ENCODE assay signal across 8 mouse cellular contexts in the genomic region with DNA sequence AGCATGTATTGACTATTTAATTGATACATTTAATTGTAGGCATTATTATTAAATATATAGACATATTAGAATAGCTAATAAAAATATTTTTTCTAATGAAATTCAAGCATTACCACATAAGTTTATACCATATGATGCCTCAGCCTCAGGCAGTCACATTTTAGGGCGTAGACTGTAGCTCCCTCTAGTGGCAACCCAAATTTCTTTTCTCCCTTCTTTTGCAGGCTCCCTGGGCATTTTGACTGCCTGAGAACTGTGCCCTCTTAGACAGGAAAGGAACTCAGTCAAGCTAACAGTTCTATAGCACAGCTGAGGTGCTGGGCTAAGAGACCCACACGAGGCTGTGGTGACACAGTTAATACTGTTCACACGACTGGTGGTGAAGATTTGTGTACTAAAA. TPM values are rescaled to one million over a fixed set of nuclear protein-coding genes. Genes with fewer than 3 reads are reported as not detected.
DNase-seq lines count a peak whose midpoint lies in the region; ATAC-seq and TF ChIP-seq lines count a peak whose summit lies in the region.

No protein-coding gene starts in this region.

- H3K4me2 ChIP-seq in liver, embryonic 14.5 days (ENCODE audit: low read depth) = no peak overlapping the region
- H3K4me2 ChIP-seq in liver, embryonic 12.5 days = no peak overlapping the region
- no peak overlapping the region for H3K4me2 ChIP-seq in hindbrain, embryonic 13.5 days
- no peak overlapping the region for H3K4me2 ChIP-seq in midbrain, embryonic 16.5 days (ENCODE audit: low read length)

- no peak overlapping the region for H3K27ac ChIP-seq in liver, embryonic 14.5 days
- no peak overlapping the region for H3K27ac ChIP-seq in liver, embryonic 12.5 days
- H3K27ac ChIP-seq in hindbrain, embryonic 13.5 days = no peak overlapping the region
- H3K27ac ChIP-seq in midbrain, embryonic 16.5 days (ENCODE audit: low read length) = no peak overlapping the region

- no peak overlapping the region for H3K4me3 ChIP-seq in liver, embryonic 14.5 days (ENCODE audit: insufficient read depth in 1 of 2, low read depth in 2 of 2, low read length in 2 of 2)
- H3K4me3 ChIP-seq in liver, embryonic 12.5 days = no peak overlapping the region
- H3K4me3 ChIP-seq in hindbrain, embryonic 13.5 days = no peak overlapping the region
- no peak overlapping the region for H3K4me3 ChIP-seq in midbrain, embryonic 16.5 days (ENCODE audit: low read depth, low read length)

- no peaks in the 10 kb centered on the region for H3K36me3 ChIP-seq in liver, embryonic 14.5 days (replicated peaks; ENCODE audit: control insufficient read depth, insufficient read depth, low read depth)
- no peaks in the 10 kb centered on the region for H3K36me3 ChIP-seq in liver, embryonic 12.5 days
- H3K36me3 ChIP-seq in hindbrain, embryonic 13.5 days = no peaks in the 10 kb centered on the region
- H3K36me3 ChIP-seq in midbrain, embryonic 16.5 days (ENCODE audit: control insufficient read depth, insufficient read depth, low read length) = no peaks in the 10 kb centered on the region

- intact Hi-C loops in left cerebral cortex, postnatal 10 days (cut with DNase I) = loop anchor here (2.0 to 10.0 kb wide), 3 partner anchors 48 to 448 kb away; no protein-coding TSS in a partner anchor

- no peak for TF ChIP-seq EP300 in liver, embryonic 14.5 days (IDR thresholded peaks at IDR 0.05; ENCODE audit: low read depth)

- no peak for ATAC-seq in liver, embryonic 14.5 days (ENCODE audit: insufficient read depth)
- no peak for ATAC-seq in liver, embryonic 12.5 days
- peak; percentile 28 for ATAC-seq in activated CD4-positive, CD25-positive, alpha-beta regulatory T cell, adult 4 months
- ATAC-seq in hindbrain, embryonic 13.5 days (ENCODE audit: low FRiP score) = peak; percentile 62; the same call in 1 of the 2 replicates
- peak; percentile 80; the same call in 1 of the 2 replicates for ATAC-seq in midbrain, embryonic 16.5 days

- peak in 1 of 3 experiments; percentile 10 for DNase-seq in liver, embryonic 14.5 days (ENCODE audit: low read depth in 3 of 3, low spot score in 3 of 3)
- peak; percentile 82 for DNase-seq in embryo, embryonic 10.5 days (ENCODE audit: low spot score)
- DNase-seq in left cerebral cortex, postnatal 10 days (ENCODE audit: extremely low spot score in 1 of 2, low spot score in 2 of 2) = peak; percentile 40 to 73
- DNase-seq in thymus, postnatal 14 days = peak; percentile 32

- no peaks in the 10 kb centered on the region for H3K4me1 ChIP-seq in liver, embryonic 14.5 days (replicated peaks; ENCODE audit: control insufficient read depth in 2 of 2, insufficient read depth in 2 of 2, low read length in 1 of 2)
- H3K4me1 ChIP-seq in liver, embryonic 12.5 days = no peaks in the 10 kb centered on the region
- H3K4me1 ChIP-seq in hindbrain, embryonic 13.5 days (replicated peaks) = 0 out of 2 replicates have a peak, but pooled peaks cover 5% of the 10 kb centered on the region
- H3K4me1 ChIP-seq in midbrain, embryonic 16.5 days (ENCODE audit: control insufficient read depth, insufficient read depth, low read length) = no peaks in the 10 kb centered on the region

- H3K9ac ChIP-seq in liver, embryonic 14.5 days (replicated peaks) = no peak overlapping the region
- H3K9ac ChIP-seq in liver, embryonic 12.5 days = no peak overlapping the region
- no peak overlapping the region for H3K9ac ChIP-seq in hindbrain, embryonic 13.5 days
- H3K9ac ChIP-seq in midbrain, embryonic 16.5 days (ENCODE audit: low read depth, low read length) = no peak overlapping the region

- 5% methylated on average over 3 of the region's 3 CpGs for WGBS in liver, embryonic 14.5 days (ENCODE audit: insufficient replicate concordance)
- 5% methylated on average over 3 of the region's 3 CpGs for WGBS in liver, embryonic 12.5 days (ENCODE audit: insufficient replicate concordance)
- 9% methylated on average over 3 of the region's 3 CpGs for WGBS in hindbrain, embryonic 13.5 days
- 5% methylated on average over 3 of the region's 3 CpGs for whole genome bisulfite sequencing in midbrain, embryonic 16.5 days

- H3K9me3 ChIP-seq in liver, embryonic 14.5 days (ENCODE audit: control insufficient read depth, low read length) = no peaks in the 10 kb centered on the region
- no peaks in the 10 kb centered on the region for H3K9me3 ChIP-seq in liver, embryonic 12.5 days (replicated peaks)
- H3K9me3 ChIP-seq in hindbrain, embryonic 13.5 days = no peaks in the 10 kb centered on the region
- H3K9me3 ChIP-seq in midbrain, embryonic 16.5 days (replicated peaks; ENCODE audit: control insufficient read depth, low read length, poor library complexity, severe bottlenecking) = no peaks in the 10 kb centered on the region

- H3K27me3 ChIP-seq in liver, embryonic 14.5 days (ENCODE audit: control insufficient read depth, insufficient read depth, low read length) = no peaks in the 10 kb centered on the region
- H3K27me3 ChIP-seq in liver, embryonic 12.5 days (replicated peaks) = no peaks in the 10 kb centered on the region
- H3K27me3 ChIP-seq in hindbrain, embryonic 13.5 days = 0 out of 2 replicates have a peak, but pooled peaks cover 2% of the 10 kb centered on the region
- no peaks in the 10 kb centered on the region for H3K27me3 ChIP-seq in midbrain, embryonic 16.5 days (ENCODE audit: control insufficient read depth, insufficient read depth, low read depth, low read length)

- peak; percentile 63 for TF ChIP-seq CTCF in liver, embryonic 14.5 days (IDR thresholded peaks at IDR 0.05; ENCODE audit: low read depth)

RNA-seq across cellular contexts. Expression of a gene that starts 12.3 kb away (rescaled TPM):
- polyA plus RNA-seq in liver, embryonic 14.5 days (2012; rRNA removed) = 1.4 and 2.4 TPM in 2 replicates
- polyA plus RNA-seq in liver, embryonic 14.5 days (2014; fragmentation: Nextera tagmentation; extraction: Ambion mirVana) = 3.6 and 3.7 TPM in 2 replicates
- 4.3 and 5.0 TPM in 2 replicates for polyA plus RNA-seq in liver, embryonic 12.5 days (2016; fragmentation: Nextera tagmentation; extraction: Ambion mirVana)
- 1 to 10 TPM in 1 of 2 experiments, under 1 TPM in 1; 0.91 to 1.1 TPM for polyA plus RNA-seq in activated CD4-positive, CD25-positive, alpha-beta regulatory T cell, adult 4 months (2017; shearing (Covaris generic))
- polyA plus RNA-seq in hindbrain, embryonic 13.5 days (2015; fragmentation: Nextera tagmentation; extraction: Ambion mirVana) = 0.87 and 1.0 TPM in 2 replicates
- 1 to 10 TPM in 1 of 2 experiments, under 1 TPM in 1; 0.81 to 1.9 TPM for total RNA-seq in left cerebral cortex, postnatal 10 days (2021)
- 2.2 and 2.5 TPM in 2 replicates for polyA plus RNA-seq in midbrain, embryonic 16.5 days (2015; fragmentation: Nextera tagmentation; extraction: Ambion mirVana)

Comparison
In these comparisons a context has a peak if more than half of its experiments do, and no peak if none do; other contexts are left out.
1. ATAC-seq: peak in activated CD4-positive, CD25-positive, alpha-beta regulatory T cell, adult 4 months (single experiment), hindbrain, embryonic 13.5 days (single experiment) and midbrain, embryonic 16.5 days (single experiment); none in liver, embryonic 14.5 days (single experiment) and liver, embryonic 12.5 days (single experiment).